Mouse (Mus musculus) erythroblast, embryonic 14.5 days (primary cell): Measurements from ENCODE around the gene Abcc12. TPM values are rescaled to one million over a fixed set of nuclear protein-coding genes. Genes with fewer than 3 reads are reported as not detected.

Experiments used
- H3K27me3 ChIP-seq: 2 replicates; pipeline ENCODE4 v1.6.1; 2012; ENCODE audit warnings: inconsistent platforms; ENCODE audit not compliant: control insufficient read depth
- H3K36me3 ChIP-seq: 2 replicates; pipeline ENCODE4 v1.6.1; 2012; ENCODE audit warnings: mild to moderate bottlenecking, inconsistent platforms; ENCODE audit not compliant: control insufficient read depth
- H3K4me1 ChIP-seq: 2 replicates; pipeline ENCODE4 v1.6.1; 2012; ENCODE audit warnings: inconsistent platforms; ENCODE audit not compliant: control insufficient read depth
- H3K4me3 ChIP-seq: replicated peaks from 2 replicates; pipeline ENCODE3; 2012; ENCODE audit warnings: moderate library complexity, mild to moderate bottlenecking, inconsistent platforms
- H3K9me3 ChIP-seq: 2 replicates; pipeline ENCODE4 v1.6.1; 2012; ENCODE audit warnings: low read length, inconsistent platforms, mixed read lengths; ENCODE audit not compliant: control insufficient read depth
- GATA1 ChIP-seq: IDR thresholded peaks from 2 replicates; pipeline ENCODE4 v1.6.1; 2012; ENCODE audit warnings: low read length, inconsistent platforms, mixed read lengths
- TAL1 ChIP-seq: IDR thresholded peaks from 3 replicates; pipeline ENCODE4 v1.6.1; 2012; ENCODE audit warnings: low read length, inconsistent platforms, mixed read lengths
- polyA plus RNA-seq: library from polyadenylated mRNA; stranded (reverse); fragments of >175 nt; gene quantifications from 2 replicates; pipeline ENCODE4 v1.2.3, GENCODE M21; 2012

Gene Abcc12
- polyA plus RNA-seq, 1 experiment, result not detected

- H3K4me3 ChIP-seq, result peak overlapping the region; percentile 56
- peaks cover 2% of the 10 kb centered on the region; the same call in 1 of the 2 replicates for H3K27me3 ChIP-seq
- no peaks in the 10 kb centered on the region for H3K36me3 ChIP-seq
- H3K4me1 ChIP-seq, result peaks cover 9% of the 10 kb centered on the region
- no peaks in the 10 kb centered on the region for H3K9me3 ChIP-seq
- TF ChIP-seq GATA1 (no peak), TAL1 (no peak)
Measured at GRCm38 (mm10) chr8:86585532-86585931, 5.0 kb upstream of the Abcc12 start.

GRCm38 (mm10) chr8:86585118-86585517, 4.6 kb upstream of the Abcc12 start:
- Histone ChIP-seq H3K27me3 (peaks cover 2% of the 10 kb centered on the region; the same call in 1 of the 2 replicates), H3K9me3 (no peaks in the 10 kb centered on the region), H3K36me3 (no peaks in the 10 kb centered on the region), H3K4me3 (peak overlapping the region; percentile 56), H3K4me1 (peaks cover 9% of the 10 kb centered on the region)
- TF ChIP-seq TAL1 (no peak), GATA1 (no peak)

- H3K4me1 ChIP-seq, result peaks cover 8% of the 10 kb centered on the region
- TF ChIP-seq TAL1, result no peak
- no peak for TF ChIP-seq GATA1
Measured at GRCm38 (mm10) chr8:86581921-86582331, 1.4 kb upstream of the Abcc12 start.

GRCm38 (mm10) chr8:86578693-86579092, 1.8 kb downstream of the Abcc12 start:
- Histone ChIP-seq H3K27me3 (no peaks in the 10 kb centered on the region), H3K4me1 (no peaks in the 10 kb centered on the region), H3K36me3 (no peaks in the 10 kb centered on the region), H3K4me3 (no peak overlapping the region), H3K9me3 (no peaks in the 10 kb centered on the region)
- no peak for TF ChIP-seq TAL1
- no peak for TF ChIP-seq GATA1

More at GRCm38 (mm10) chr8:86581921-86582331, 1.4 kb upstream of the Abcc12 start:
- H3K4me3 ChIP-seq, result no peak overlapping the region
- H3K9me3 ChIP-seq, result no peaks in the 10 kb centered on the region
- H3K36me3 ChIP-seq, result no peaks in the 10 kb centered on the region
- peaks cover under 1% of the 10 kb centered on the region; the same call in 1 of the 2 replicates for H3K27me3 ChIP-seq

- H3K9me3 ChIP-seq, result no peaks in the 10 kb centered on the region
- no peaks in the 10 kb centered on the region for H3K4me1 ChIP-seq
- TF ChIP-seq GATA1 (no peak), TAL1 (no peak)
- H3K4me3 ChIP-seq, result no peak overlapping the region
- no peaks in the 10 kb centered on the region for H3K27me3 ChIP-seq
- no peaks in the 10 kb centered on the region for H3K36me3 ChIP-seq
Measured at GRCm38 (mm10) chr8:86578076-86578475, 2.4 kb downstream of the Abcc12 start.

- Histone ChIP-seq H3K36me3 (no peaks in the 10 kb centered on the region), H3K4me1 (no peaks in the 10 kb centered on the region), H3K9me3 (no peaks in the 10 kb centered on the region), H3K27me3 (no peaks in the 10 kb centered on the region), H3K4me3 (no peak overlapping the region)
- no peak for TF ChIP-seq TAL1
- no peak for TF ChIP-seq GATA1
Measured at GRCm38 (mm10) chr8:86577547-86577946, 2.9 kb downstream of the Abcc12 start.

GRCm38 (mm10) chr8:86563674-86564073, 16.8 kb downstream of the Abcc12 start:
- H3K4me1 ChIP-seq, result no peaks in the 10 kb centered on the region
- H3K4me3 ChIP-seq, result no peak overlapping the region
- no peaks in the 10 kb centered on the region for H3K27me3 ChIP-seq
- no peaks in the 10 kb centered on the region for H3K36me3 ChIP-seq
- H3K9me3 ChIP-seq, result no peaks in the 10 kb centered on the region
- no peak for TF ChIP-seq TAL1
- no peak for TF ChIP-seq GATA1

GRCm38 (mm10) chr8:86561737-86562136, 18.7 kb downstream of the Abcc12 start:
- no peaks in the 10 kb centered on the region for H3K9me3 ChIP-seq
- no peak for TF ChIP-seq TAL1
- no peak for TF ChIP-seq GATA1
- H3K27me3 ChIP-seq, result no peaks in the 10 kb centered on the region
- H3K4me1 ChIP-seq, result no peaks in the 10 kb centered on the region
- H3K36me3 ChIP-seq, result no peaks in the 10 kb centered on the region
- no peak overlapping the region for H3K4me3 ChIP-seq

- TF ChIP-seq TAL1, result no peak
- no peak for TF ChIP-seq GATA1
- Histone ChIP-seq H3K9me3 (no peaks in the 10 kb centered on the region), H3K36me3 (no peaks in the 10 kb centered on the region), H3K4me1 (no peaks in the 10 kb centered on the region), H3K4me3 (no peak overlapping the region), H3K27me3 (no peaks in the 10 kb centered on the region)
Measured at GRCm38 (mm10) chr8:86560688-86561065, 19.8 kb downstream of the Abcc12 start.
